Mouse (Mus musculus): ENCODE measurements at regions not wholly inside any gene's neighbourhood (a gene's known extent, or its start where the extent isn't known, plus 50 kb on each side); places are given as distances from the start of the nearest gene placed in this dataset.

DNA sequence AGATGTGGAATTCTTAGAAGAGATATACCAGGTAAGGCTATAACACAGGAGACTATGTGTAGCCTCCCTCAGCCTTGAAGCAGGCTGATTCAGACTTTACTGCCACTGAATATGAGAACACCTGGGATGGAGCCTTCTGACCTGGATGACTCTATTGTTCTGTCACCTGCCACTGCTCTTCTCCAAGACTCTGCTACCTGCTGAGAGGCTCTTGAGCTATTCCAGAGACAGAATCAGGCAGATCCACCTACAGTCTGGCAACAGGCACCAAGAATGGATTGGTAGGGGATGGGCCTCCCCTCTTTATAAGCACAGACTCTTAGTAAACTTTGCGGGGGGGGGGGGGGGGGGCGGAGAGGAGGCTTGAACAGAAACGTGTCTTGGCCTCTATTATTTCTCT, 970.5 kb upstream of the Pot1a start:
- no peak for ATAC-seq (ENCODE audit: poor library complexity, severe bottlenecking)

DNA sequence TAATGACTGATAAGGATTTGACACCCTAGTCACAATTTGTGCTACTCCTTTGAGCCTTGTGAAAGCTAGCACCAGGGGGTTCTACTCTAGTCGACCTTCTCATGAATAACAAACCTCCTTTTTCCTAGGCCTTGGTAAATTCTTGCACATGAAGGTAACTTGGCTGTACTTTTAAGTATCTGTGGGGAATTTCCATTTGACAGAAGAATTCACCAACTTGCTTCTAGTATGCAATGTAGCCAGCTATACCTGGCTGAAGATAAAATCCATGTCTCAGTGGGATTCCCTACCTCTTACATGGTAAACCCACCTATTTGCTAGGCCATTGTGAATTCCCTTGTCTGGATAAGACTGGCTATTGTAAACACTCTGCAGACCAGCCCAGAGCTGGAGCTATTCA, 967.6 kb upstream of the Pot1a start:
- no peak for ATAC-seq (ENCODE audit: poor library complexity, severe bottlenecking)

DNA sequence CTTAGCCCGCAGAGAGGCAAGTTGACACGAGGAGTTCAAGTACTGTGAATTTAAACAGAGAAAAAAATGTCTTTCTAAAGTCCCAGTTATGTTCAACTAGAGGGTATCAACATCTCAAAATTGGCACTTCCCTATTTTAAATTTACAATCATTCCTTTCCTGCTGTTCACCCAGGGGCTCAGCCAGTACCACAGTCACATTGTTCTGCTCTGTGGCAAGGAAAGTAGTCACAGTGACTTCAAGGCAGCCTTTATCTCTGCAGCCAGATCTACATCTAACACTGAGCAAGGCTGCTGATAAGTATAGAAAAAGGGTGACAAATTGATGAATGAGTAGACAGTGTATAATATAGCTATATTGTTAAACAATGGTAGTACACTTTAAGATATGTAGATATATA, 957.8 kb upstream of the Pot1a start:
- peak; percentile 46; the same call in 1 of the 2 replicates for ATAC-seq (ENCODE audit: poor library complexity, severe bottlenecking)

DNA sequence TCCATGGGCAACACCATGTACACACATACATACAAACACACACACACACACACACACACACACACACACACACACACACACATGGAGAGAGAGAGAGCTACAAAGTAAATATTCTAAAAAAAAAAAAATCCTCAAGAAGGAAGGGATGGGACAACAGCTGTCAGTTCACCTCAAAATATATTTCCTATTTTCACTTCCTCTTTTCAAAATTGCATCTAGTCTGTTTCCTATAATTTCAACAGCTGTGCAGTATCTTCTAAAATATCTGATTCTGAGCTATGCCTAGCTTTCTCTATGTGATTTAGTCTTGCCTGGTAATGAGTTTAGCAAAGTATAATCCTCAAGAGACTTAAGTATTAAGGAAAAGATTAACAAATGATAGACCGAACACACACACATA, 955.7 kb upstream of the Pot1a start:
- peak; percentile 90 for ATAC-seq (ENCODE audit: poor library complexity, severe bottlenecking)

DNA sequence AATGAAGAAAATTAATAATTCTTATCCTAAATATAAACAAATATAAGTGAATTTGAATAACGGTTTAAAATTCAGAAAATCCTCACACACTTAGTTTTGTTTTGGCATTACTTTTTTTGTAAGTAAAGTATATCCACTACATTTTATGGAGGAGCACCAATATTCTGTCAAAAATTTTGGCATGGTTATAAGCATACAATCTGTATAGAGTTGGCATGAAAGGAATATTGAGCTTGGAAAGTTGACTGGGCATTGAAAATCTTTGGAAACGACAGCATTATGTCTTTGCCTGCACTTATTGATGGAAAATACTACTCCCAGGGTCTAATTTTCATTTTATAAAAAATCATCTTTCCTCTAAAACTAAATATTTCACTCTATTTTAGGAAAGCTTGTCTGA, 952.5 kb upstream of the Pot1a start:
- ATAC-seq (ENCODE audit: poor library complexity, severe bottlenecking), result no peak
